Mouse (Mus musculus) thymus, postnatal 0 days (tissue): ENCODE results near the gene Sfn. TPM values are rescaled to one million over a fixed set of nuclear protein-coding genes. Genes with fewer than 3 reads are reported as not detected.
A peak's percentile ranks its signal among the peaks of the same experiment; 100 is the strongest.

ENCODE experiments used
- DNase-seq: peaks from one replicate; pipeline ENCODE4 v3.0.0-alpha.2; 2015; ENCODE audit warnings: low spot score
- polyA plus RNA-seq: library from polyadenylated mRNA; unstranded; fragments of >200 nt; fragmentation: Nextera tagmentation; extraction: Ambion mirVana; gene quantifications from 2 replicates; pipeline ENCODE4 v1.2.1, GENCODE M21; 2015

The Sfn gene
- polyA plus RNA-seq, 1 experiment from 2014 or later: 60.3 TPM

DNA sequence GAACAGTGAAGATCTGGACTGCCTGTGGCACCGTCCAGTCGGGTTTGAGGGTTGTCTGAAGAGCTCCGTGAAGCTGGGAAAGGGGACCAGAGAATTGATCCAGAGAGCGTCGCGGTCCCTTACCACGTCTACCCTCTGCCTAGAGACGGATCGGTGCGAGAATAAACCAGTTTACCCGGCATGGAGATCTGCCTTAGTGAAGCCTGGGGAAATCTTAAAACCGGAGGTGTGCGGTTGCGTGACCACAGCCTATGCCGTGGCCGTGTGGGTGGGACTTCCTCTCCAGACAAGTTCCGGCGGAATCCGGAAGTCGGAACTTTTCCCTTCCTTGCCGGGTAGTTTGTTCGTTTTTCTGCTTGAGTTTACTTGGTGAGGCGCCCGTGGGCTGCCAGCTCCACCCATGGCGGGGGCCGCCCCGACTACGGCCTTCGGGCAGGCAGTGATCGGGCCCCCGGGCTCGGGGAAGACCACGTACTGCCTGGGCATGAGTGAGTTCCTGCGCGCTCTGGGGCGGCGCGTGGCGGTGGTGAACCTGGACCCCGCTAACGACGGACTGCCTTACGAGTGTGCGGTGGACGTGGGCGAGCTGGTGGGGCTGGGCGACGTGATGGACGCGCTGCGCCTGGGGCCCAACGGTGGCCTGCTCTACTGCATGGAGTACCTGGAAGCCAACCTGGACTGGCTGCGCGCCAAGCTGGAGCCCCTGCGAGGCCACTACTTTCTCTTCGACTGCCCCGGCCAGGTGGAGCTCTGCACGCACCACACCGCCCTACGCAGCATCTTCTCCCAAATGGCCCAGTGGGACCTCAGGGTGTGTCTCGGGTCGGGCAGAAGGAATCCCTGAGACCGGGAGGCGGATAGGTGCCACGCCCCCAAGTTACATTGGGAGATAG, 17.7 kb downstream of the Sfn start, which contains the start of gene Gpn2:
Gene Gpn2 (plus strand): TSS at position 304 of the 893 bp plus-strand sequence.
- DNase-seq: peak; percentile 91

- DNase-seq: no peak
Measured at GRCm38 (mm10) chr4:133583690-133584058, 18.3 kb downstream of the Sfn start.

GRCm38 (mm10) chr4:133577983-133578382, 24.0 kb downstream of the Sfn start:
- DNase-seq: no peak

DNA sequence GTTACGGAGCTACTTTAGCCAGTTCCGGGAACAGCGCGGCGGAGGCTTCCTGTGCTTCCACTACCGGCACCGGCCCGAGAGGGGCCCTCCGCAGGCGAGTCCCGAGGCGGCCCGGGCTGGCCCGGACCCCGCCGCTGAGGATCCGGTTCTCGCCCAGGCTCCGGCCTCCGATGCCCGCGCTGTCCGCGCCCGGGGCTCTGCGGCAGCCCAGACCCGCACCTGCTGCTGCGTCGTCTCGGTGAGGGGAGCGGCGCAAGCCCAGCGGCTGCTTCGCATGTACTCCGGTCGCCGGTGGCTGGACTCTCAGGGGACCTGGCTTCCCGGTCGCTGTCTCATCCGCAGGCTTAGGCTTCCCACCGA, 27.1 kb downstream of the Sfn start:
- DNase-seq: no peak

DNA sequence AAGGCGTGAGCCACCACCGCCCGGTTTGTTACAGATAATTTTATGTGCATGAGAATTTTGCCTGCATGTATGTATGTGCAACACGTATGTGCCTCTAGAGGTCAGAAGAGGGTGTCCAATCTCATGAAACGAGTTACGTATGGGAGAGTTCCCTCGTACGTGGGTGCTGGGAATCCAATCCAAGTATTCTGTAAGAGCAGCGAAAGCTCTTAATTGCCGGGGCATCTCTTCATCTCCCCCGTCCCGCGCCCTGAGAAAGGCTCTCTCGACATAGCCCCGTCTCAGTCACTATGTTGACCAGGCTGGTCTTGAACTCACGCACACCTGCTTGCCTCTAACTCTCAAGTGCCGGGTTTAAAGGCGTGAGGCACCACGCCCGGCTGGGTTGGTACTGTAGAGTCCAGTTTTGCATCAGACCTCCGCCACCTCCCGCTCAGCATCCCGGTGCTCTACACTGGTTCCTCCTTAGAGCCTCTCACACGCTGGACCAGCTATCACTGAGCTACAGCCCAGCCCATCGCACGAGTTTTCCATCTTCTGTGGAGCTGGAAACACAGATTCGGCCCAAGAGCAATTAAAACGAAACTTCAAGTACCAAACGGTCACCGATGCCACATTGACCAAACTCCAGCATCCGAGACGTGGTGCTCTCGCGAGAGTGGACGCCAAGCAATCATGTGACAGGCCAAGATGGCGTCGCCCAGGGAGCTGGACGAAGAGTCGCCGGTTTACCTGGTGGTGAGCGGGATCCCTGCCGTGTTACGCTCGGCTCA, 27.7 kb downstream of the Sfn start, which contains the start of gene Gpatch3:
Gene Gpatch3 (plus strand): TSS at position 676 of the 773 bp plus-strand sequence.
- DNase-seq: peak; percentile 84

DNA sequence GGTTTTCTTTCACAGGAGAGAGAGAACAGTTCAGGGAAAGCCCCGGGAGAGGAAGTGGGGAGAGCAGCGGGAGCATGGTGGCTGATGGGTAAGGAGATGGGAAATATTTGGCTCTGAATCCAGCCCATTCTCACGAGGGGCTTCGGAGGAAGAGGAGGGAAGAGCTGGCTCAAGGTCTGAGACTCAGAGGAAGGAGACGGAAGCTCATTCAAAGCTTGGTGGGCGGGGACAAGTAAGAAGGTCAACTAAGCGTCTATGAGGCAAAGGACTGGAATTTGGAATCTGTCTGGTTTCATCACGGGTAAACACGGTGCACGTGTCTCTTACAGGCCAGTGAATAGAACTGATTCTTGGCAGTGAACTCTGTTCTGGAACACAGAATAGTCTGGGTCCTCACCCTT, 31.9 kb downstream of the Sfn start:
- DNase-seq: no peak

- no peak for DNase-seq
Measured at GRCm38 (mm10) chr4:133569291-133570065, 32.5 kb downstream of the Sfn start.

DNA sequence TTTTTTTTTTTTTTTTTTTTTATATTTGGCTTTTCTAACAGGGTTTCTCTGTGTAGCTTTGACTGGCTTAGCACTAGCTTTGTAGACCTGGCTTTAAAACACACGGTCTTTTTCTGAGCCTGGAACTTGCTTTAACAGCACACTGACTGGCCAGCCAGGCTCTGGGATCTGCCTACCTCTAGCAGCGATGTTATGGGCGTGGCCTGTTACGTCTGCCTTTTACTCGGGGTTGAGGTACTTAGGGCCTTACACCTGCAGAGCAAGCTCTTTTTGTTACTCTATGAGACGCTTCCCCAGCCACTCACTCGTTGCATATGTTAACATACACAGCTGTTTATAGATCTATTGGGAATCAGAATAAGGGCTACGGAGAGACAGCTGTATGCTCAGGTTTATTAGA, 34.7 kb downstream of the Sfn start:
- no peak for DNase-seq

DNA sequence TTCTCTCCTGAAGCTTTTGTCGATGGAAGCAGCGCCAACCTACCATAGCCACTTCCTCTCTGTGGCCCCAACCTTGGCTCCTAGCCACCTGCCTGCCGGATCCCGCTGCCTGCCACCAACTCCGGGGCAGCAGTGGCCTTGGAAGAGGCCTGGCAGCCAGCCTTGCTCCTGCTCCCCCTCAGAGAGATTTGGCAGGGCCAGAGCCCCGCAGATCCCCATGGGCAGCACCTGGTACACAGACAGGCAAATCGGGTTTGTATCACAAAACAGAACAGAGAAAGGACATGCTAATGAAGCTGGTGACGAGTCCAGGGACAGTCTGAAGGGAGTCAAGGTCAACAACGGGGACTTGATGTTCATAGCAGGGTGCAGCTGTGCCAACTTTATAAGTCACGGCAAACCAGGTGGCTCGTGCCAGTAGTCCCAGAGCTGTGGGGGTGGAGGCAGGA, 38.8 kb downstream of the Sfn start:
- DNase-seq: no peak

DNA sequence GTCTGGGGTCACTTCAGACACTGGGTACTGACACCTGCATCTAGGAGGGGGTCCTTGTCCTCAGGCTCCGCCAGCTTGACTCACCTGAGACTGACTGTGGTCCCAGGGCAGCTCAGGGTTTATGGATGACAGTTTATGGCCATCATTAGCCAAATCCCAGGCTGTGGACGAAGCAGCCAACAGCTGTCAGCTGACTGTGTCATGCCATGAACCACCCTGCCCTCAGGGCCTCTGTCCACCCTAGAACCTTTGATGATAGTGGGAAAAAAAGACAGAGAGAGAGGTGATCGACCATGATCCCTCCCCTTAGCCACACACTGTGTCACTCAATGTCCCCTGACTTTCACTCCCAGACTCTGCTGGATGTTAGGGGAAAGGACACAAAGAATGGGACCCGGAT, 40.3 kb downstream of the Sfn start:
- no peak for DNase-seq

- no peak for DNase-seq
Measured at GRCm38 (mm10) chr4:133559846-133560245, 42.1 kb downstream of the Sfn start.

- no peak for DNase-seq
Measured at GRCm38 (mm10) chr4:133557041-133557717, 44.8 kb downstream of the Sfn start.

DNA sequence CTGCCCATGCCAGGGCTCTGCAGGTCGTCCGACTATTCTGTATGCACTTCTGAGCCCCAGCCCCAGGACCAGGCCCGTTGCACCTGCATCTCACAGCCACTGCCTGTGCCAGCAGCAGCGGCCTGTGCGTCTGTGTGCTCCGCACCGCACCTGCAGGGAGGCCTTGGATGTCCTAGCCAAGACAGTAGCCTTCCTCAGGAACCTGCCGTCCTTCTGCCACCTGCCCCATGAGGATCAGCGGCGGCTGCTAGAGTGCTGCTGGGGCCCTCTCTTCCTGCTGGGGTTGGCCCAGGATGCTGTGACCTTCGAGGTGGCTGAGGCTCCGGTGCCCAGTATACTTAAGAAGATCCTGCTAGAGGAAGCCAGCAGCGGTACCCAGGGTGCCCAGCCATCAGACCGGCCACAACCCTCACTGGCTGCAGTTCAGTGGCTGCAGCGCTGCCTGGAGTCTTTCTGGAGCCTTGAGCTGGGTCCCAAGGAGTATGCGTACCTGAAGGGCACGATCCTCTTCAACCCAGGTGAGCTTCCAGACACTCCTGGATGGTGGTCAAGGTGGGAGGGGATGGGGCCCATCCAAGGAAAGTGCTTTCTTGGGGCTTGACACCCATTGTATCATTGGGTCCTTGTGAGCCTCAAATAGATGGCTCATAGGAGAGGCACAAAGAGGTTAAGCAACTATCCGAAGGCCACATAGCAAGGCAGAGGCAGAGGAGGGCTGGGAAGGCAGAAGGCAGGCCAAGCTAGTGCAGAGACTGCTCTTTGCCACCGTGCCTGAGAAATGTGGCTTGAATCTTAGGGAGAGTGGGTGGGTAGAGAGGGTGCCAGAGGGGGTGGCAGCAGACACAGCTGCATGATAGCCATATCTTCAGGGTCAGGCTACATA, 48.3 kb downstream of the Sfn start:
- no peak for DNase-seq

GRCm38 (mm10) chr4:133552768-133553447, 49.1 kb downstream of the Sfn start, which contains the start of gene Nr0b2:
Gene Nr0b2, plus strand, starts transcription at chr4:133553376.
- no peak for DNase-seq

DNA sequence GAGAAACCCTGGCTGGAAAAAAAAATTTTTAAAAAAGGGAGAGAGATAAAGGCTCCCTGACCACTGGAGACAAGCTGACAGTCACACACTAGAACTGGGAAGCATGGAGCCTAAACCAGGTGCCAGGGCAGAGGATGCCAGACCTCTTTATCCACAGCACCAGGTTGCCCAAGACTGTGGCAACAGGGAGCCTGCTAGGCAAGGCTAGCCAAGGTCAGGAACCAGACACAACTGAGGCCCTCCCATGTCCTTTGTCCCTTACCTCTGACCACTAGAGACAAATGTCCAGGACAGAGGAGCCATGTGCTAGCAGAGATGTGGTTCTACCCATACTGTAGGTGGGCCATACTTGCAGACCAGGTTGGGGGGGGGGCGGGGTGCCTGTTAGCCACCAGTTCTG, 49.9 kb downstream of the Sfn start:
- no peak for DNase-seq
